Mouse (Mus musculus): ENCODE measurements around the gene Ppp4r1. TPM values are rescaled to one million over a fixed set of nuclear protein-coding genes. Genes with fewer than 3 reads are reported as not detected.

Gene Ppp4r1
- polyA plus RNA-seq, 1 experiment from 2014 or later: 17.9 TPM

- no peak overlapping the region for H3K4me2 ChIP-seq
- peaks cover 22% of the 10 kb centered on the region for H3K4me1 ChIP-seq
- H3K4me3 ChIP-seq: no peak overlapping the region
- WGBS (ENCODE audit: insufficient replicate concordance): 76% methylated on average over 13 of the region's 13 CpGs
- peaks cover 16% of the 10 kb centered on the region for H3K36me3 ChIP-seq
- H3K27ac ChIP-seq: no peak overlapping the region
- H3K27me3 ChIP-seq (replicated peaks): no peaks in the 10 kb centered on the region
- no peaks in the 10 kb centered on the region for H3K9me3 ChIP-seq (replicated peaks)
- H3K9ac ChIP-seq: no peak overlapping the region
- no peak for ATAC-seq
These were observed 11.9 kb downstream of the Ppp4r1 start for GRCm38 (mm10) chr17:65794096-65794850.

- Histone ChIP-seq H3K9me3 (replicated peaks) (no peaks in the 10 kb centered on the region), H3K27ac (no peak overlapping the region), H3K27me3 (replicated peaks) (no peaks in the 10 kb centered on the region), H3K4me1 (peaks cover 33% of the 10 kb centered on the region), H3K36me3 (peaks cover 16% of the 10 kb centered on the region), H3K9ac (no peak overlapping the region), H3K4me2 (no peak overlapping the region), H3K4me3 (no peak overlapping the region)
- WGBS (ENCODE audit: insufficient replicate concordance): 83% methylated on average over 7 of the region's 7 CpGs
- ATAC-seq: no peak
These were observed 13.7 kb downstream of the Ppp4r1 start for GRCm38 (mm10) chr17:65796056-65796455.

GRCm38 (mm10) chr17:65798446-65798845, 16.1 kb downstream of the Ppp4r1 start:
- Histone ChIP-seq H3K36me3 (peaks cover 23% of the 10 kb centered on the region), H3K27ac (no peak overlapping the region), H3K9me3 (replicated peaks) (no peaks in the 10 kb centered on the region), H3K9ac (no peak overlapping the region), H3K27me3 (replicated peaks) (no peaks in the 10 kb centered on the region), H3K4me2 (no peak overlapping the region), H3K4me3 (no peak overlapping the region), H3K4me1 (peaks cover 33% of the 10 kb centered on the region)
- ATAC-seq: no peak
- 46% methylated on average over 4 of the region's 4 CpGs for WGBS (ENCODE audit: insufficient replicate concordance)

- peak; percentile 54; the same call in 1 of the 2 replicates for ATAC-seq
- Histone ChIP-seq H3K36me3 (peaks cover 24% of the 10 kb centered on the region), H3K27ac (no peak overlapping the region), H3K9me3 (replicated peaks) (no peaks in the 10 kb centered on the region), H3K4me1 (peaks cover 31% of the 10 kb centered on the region), H3K4me2 (0 out of 2 replicates have a peak overlapping the region, but pooled peaks have one; percentile 18), H3K4me3 (no peak overlapping the region), H3K9ac (peak overlapping the region; percentile 12; the same call in 1 of the 2 replicates), H3K27me3 (replicated peaks) (no peaks in the 10 kb centered on the region)
- WGBS (ENCODE audit: insufficient replicate concordance): 39% methylated on average over 1 of the region's 1 CpGs
These were observed 17.0 kb downstream of the Ppp4r1 start for GRCm38 (mm10) chr17:65799353-65799752.

- H3K27me3 ChIP-seq (replicated peaks): no peaks in the 10 kb centered on the region
- no peak overlapping the region for H3K9ac ChIP-seq
- no peak overlapping the region for H3K4me3 ChIP-seq
- H3K36me3 ChIP-seq: peaks cover 21% of the 10 kb centered on the region
- ATAC-seq: no peak
- H3K9me3 ChIP-seq (replicated peaks): no peaks in the 10 kb centered on the region
- peaks cover 26% of the 10 kb centered on the region for H3K4me1 ChIP-seq
- 88% methylated on average over 6 of the region's 6 CpGs for WGBS (ENCODE audit: insufficient replicate concordance)
- no peak overlapping the region for H3K4me2 ChIP-seq
- H3K27ac ChIP-seq: no peak overlapping the region
These were observed 18.1 kb downstream of the Ppp4r1 start for GRCm38 (mm10) chr17:65800451-65800850.

- peaks cover 20% of the 10 kb centered on the region for H3K36me3 ChIP-seq
- peaks cover 26% of the 10 kb centered on the region for H3K4me1 ChIP-seq
- no peaks in the 10 kb centered on the region for H3K27me3 ChIP-seq (replicated peaks)
- H3K4me2 ChIP-seq: no peak overlapping the region
- H3K9ac ChIP-seq: no peak overlapping the region
- H3K9me3 ChIP-seq (replicated peaks): no peaks in the 10 kb centered on the region
- ATAC-seq: no peak
- H3K4me3 ChIP-seq: no peak overlapping the region
- 68% methylated on average over 4 of the region's 4 CpGs for WGBS (ENCODE audit: insufficient replicate concordance)
- H3K27ac ChIP-seq: no peak overlapping the region
These were observed 19.7 kb downstream of the Ppp4r1 start for GRCm38 (mm10) chr17:65802026-65802425.

- H3K9ac ChIP-seq: no peak overlapping the region
- ATAC-seq: no peak
- WGBS (ENCODE audit: insufficient replicate concordance): 75% methylated on average over 4 of the region's 4 CpGs
These were observed 23.6 kb downstream of the Ppp4r1 start for GRCm38 (mm10) chr17:65805966-65806365.

GRCm38 (mm10) chr17:65806416-65806815, 24.0 kb downstream of the Ppp4r1 start:
- ATAC-seq: no peak
- no peak overlapping the region for H3K9ac ChIP-seq
- WGBS (ENCODE audit: insufficient replicate concordance): 86% methylated on average over 2 of the region's 2 CpGs
- peaks cover 33% of the 10 kb centered on the region for H3K36me3 ChIP-seq
- no peak overlapping the region for H3K4me3 ChIP-seq
- H3K27me3 ChIP-seq (replicated peaks): no peaks in the 10 kb centered on the region
- H3K27ac ChIP-seq: no peak overlapping the region
- no peaks in the 10 kb centered on the region for H3K9me3 ChIP-seq (replicated peaks)
- no peak overlapping the region for H3K4me2 ChIP-seq
- H3K4me1 ChIP-seq: no peaks in the 10 kb centered on the region

More at GRCm38 (mm10) chr17:65805966-65806365, 23.6 kb downstream of the Ppp4r1 start:
- Histone ChIP-seq H3K4me3 (no peak overlapping the region), H3K27me3 (replicated peaks) (no peaks in the 10 kb centered on the region), H3K9me3 (replicated peaks) (no peaks in the 10 kb centered on the region), H3K4me1 (no peaks in the 10 kb centered on the region), H3K27ac (no peak overlapping the region), H3K36me3 (peaks cover 29% of the 10 kb centered on the region), H3K4me2 (no peak overlapping the region)

- no peak overlapping the region for H3K4me2 ChIP-seq
- no peak overlapping the region for H3K27ac ChIP-seq
- H3K9ac ChIP-seq: no peak overlapping the region
- no peaks in the 10 kb centered on the region for H3K4me1 ChIP-seq
- no peaks in the 10 kb centered on the region for H3K9me3 ChIP-seq (replicated peaks)
- ATAC-seq: no peak
- no peak overlapping the region for H3K4me3 ChIP-seq
- H3K27me3 ChIP-seq (replicated peaks): no peaks in the 10 kb centered on the region
- WGBS (ENCODE audit: insufficient replicate concordance): 80% methylated on average over 5 of the region's 5 CpGs
- H3K36me3 ChIP-seq: peaks cover 53% of the 10 kb centered on the region
These were observed 28.7 kb downstream of the Ppp4r1 start for GRCm38 (mm10) chr17:65811032-65811431.

GRCm38 (mm10) chr17:65813763-65814162, 31.4 kb downstream of the Ppp4r1 start:
- Histone ChIP-seq H3K4me1 (no peaks in the 10 kb centered on the region), H3K36me3 (peaks cover 76% of the 10 kb centered on the region), H3K9ac (no peak overlapping the region), H3K27ac (no peak overlapping the region), H3K4me3 (no peak overlapping the region), H3K27me3 (replicated peaks) (no peaks in the 10 kb centered on the region), H3K4me2 (no peak overlapping the region), H3K9me3 (replicated peaks) (no peaks in the 10 kb centered on the region)
- ATAC-seq: no peak
- 84% methylated on average over 8 of the region's 8 CpGs for WGBS (ENCODE audit: insufficient replicate concordance)

- H3K9me3 ChIP-seq (replicated peaks): no peaks in the 10 kb centered on the region
- 76% methylated on average over 5 of the region's 5 CpGs for WGBS (ENCODE audit: insufficient replicate concordance)
- no peak for ATAC-seq
These were observed 37.8 kb downstream of the Ppp4r1 start for GRCm38 (mm10) chr17:65820197-65820596.

GRCm38 (mm10) chr17:65822423-65822822, 40.0 kb downstream of the Ppp4r1 start:
- 82% methylated on average over 5 of the region's 5 CpGs for WGBS (ENCODE audit: insufficient replicate concordance)
- no peak overlapping the region for H3K4me3 ChIP-seq
- H3K9ac ChIP-seq: no peak overlapping the region
- ATAC-seq: no peak
- H3K27me3 ChIP-seq (replicated peaks): no peaks in the 10 kb centered on the region
- H3K27ac ChIP-seq: no peak overlapping the region
- no peak overlapping the region for H3K4me2 ChIP-seq
- H3K9me3 ChIP-seq (replicated peaks): no peaks in the 10 kb centered on the region
- 0 out of 2 replicates have a peak, but pooled peaks cover 5% of the 10 kb centered on the region for H3K4me1 ChIP-seq
- peaks cover 72% of the 10 kb centered on the region for H3K36me3 ChIP-seq

More at GRCm38 (mm10) chr17:65820197-65820596, 37.8 kb downstream of the Ppp4r1 start:
- Histone ChIP-seq H3K36me3 (peaks cover 80% of the 10 kb centered on the region), H3K27ac (no peak overlapping the region), H3K4me1 (no peaks in the 10 kb centered on the region), H3K27me3 (replicated peaks) (no peaks in the 10 kb centered on the region), H3K4me3 (no peak overlapping the region), H3K9ac (no peak overlapping the region), H3K4me2 (no peak overlapping the region)

Measured in liver, embryonic 12.5 days (tissue).